Mouse (Mus musculus) lung, adult 2 months (tissue): ENCODE measurements around the gene Vgll4.

Experiments
- CTCF ChIP-seq: fragments of 200-500 bp; IDR thresholded peaks from 2 replicates; pipeline ENCODE4 v1.5.1; 2011; ENCODE audit warnings: mild to moderate bottlenecking, low read length, control low read depth; ENCODE audit not compliant: insufficient read depth
- POLR2A ChIP-seq: fragments of 200-500 bp; IDR thresholded peaks from 2 replicates; pipeline ENCODE4 v1.6.1; 2011; ENCODE audit warnings: low read depth, mild to moderate bottlenecking, control low read depth, low read length, borderline replicate concordance; ENCODE audit errors: extremely low read depth

DNA sequence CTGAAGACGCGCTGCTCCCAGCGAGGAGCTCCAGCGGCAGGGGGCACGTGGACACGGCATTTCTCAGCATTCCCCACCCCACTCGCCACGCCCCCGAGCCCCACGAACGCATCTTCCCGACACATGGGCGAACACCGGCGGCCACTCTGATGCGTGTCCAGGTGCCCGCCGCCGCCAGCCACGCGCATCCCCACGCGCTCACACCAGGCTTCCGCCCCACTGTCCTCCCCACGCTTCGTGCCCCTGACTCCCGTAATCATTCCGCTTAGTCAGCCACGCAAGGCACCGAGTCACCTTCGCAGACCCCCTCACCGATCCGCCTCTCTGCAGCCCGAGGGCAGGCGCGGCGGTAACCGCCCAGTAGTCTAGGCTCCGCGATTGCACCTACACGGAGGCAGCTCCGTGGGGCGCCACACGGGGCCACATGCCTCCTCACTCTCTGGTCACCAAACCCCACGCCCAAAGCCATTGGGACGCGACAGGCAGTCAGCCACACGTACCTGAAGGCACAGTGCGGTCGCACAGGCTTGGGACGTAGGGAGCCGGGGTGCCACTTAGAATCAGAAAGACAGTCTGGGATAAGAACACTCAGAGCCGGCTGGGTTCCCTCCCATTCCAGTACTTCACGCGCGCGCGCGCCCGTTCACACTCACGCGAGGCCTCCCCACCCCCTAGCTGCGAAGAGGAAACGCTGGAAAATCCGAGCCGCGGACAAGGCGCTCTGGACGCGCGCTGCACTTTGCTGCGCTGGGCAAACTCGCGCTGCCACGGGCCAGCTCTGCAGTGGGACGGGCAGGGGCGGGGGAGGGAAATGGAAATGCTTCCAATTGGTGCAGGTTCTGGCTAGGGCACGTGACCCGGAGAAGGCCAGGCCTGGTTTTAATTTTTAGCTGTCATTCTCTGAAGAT is at the start of gene Vgll4:
- TF ChIP-seq CTCF, result no peak
- TF ChIP-seq POLR2A, result no peak; the same call in 1 of the 2 replicates
